Mouse (Mus musculus): ENCODE measurements around the gene Nav2. TPM values are rescaled to one million over a fixed set of nuclear protein-coding genes. Genes with fewer than 3 reads are reported as not detected.

Nav2 gene
- total and polyA plus RNA-seq, 3 experiments = 2.0 to 2.7 TPM; not detected in 1

GRCm38 (mm10) chr7:49277685-49278084, 369.2 kb downstream of the Nav2 start:
- Histone ChIP-seq H3K9me3 (replicated peaks; ENCODE audit: insufficient read depth, low read length) (no peaks in the 10 kb centered on the region), H3K36me3 (ENCODE audit: control insufficient read depth in 1 of 2, insufficient read depth in 2 of 2, low read length in 2 of 2) (peaks cover 0 to 25% of the 10 kb centered on the region in 2 experiments; a peak in 2 of 4 replicates), H3K27ac (ENCODE audit: control insufficient read depth, low read depth, low read length) (no peak overlapping the region), H3K4me3 (ENCODE audit: control insufficient read depth in 1 of 2, insufficient read depth in 1 of 2, low read depth in 2 of 2, low read length in 2 of 2) (no peak overlapping the region), H3K79me2 (ENCODE audit: control insufficient read depth, insufficient read depth, low read length, poor library complexity) (no peaks in the 10 kb centered on the region), H3K4me1 (ENCODE audit: control insufficient read depth in 1 of 2, insufficient read depth in 2 of 2, low read length in 2 of 2) (peaks cover 12 to 29% of the 10 kb centered on the region in 2 experiments), H3K27me3 (ENCODE audit: control insufficient read depth in 1 of 2, insufficient read depth in 2 of 2, low read length in 2 of 2) (no peaks in the 10 kb centered on the region), H3K9ac (ENCODE audit: control insufficient read depth, low read depth, low read length, poor library complexity, severe bottlenecking) (no peak overlapping the region)
- no peak for DNase-seq (ENCODE audit: low read depth, low spot score)
- TF ChIP-seq SMC3 (IDR thresholded peaks at IDR 0.05; ENCODE audit: low read depth, low read length) (no peak), MAZ (IDR thresholded peaks at IDR 0.05; ENCODE audit: low read depth, low read length) (no peak), POLR2AphosphoS2 (IDR thresholded peaks at IDR 0.05; ENCODE audit: low read length) (no peak), HCFC1 (IDR thresholded peaks at IDR 0.05; ENCODE audit: low read depth, low read length) (no peak), MYC (IDR thresholded peaks at IDR 0.05; ENCODE audit: low read depth, low read length) (no peak), ZMIZ1 (IDR thresholded peaks at IDR 0.05; ENCODE audit: low read depth, low read length) (no peak), POLR2A (IDR thresholded peaks at IDR 0.05; ENCODE audit: control insufficient read depth in 1 of 2, insufficient read depth in 1 of 2, low read depth in 1 of 2, low read length in 2 of 2, poor library complexity in 1 of 2) (no peak), GABPA (IDR thresholded peaks at IDR 0.05; ENCODE audit: low read depth, low read length) (no peak), EP300 (IDR thresholded peaks at IDR 0.05; ENCODE audit: low read depth in 1 of 2, low read length in 2 of 2) (no peak), RCOR1 (IDR thresholded peaks at IDR 0.05; ENCODE audit: low read depth, low read length) (no peak), BHLHE40 (IDR thresholded peaks at IDR 0.05; ENCODE audit: borderline replicate concordance, low read depth, low read length) (no peak), MAX (IDR thresholded peaks at IDR 0.05; ENCODE audit: low read length) (no peak), ZKSCAN1 (IDR thresholded peaks at IDR 0.05; ENCODE audit: low read depth, low read length) (no peak)

- Histone ChIP-seq H3K27ac (ENCODE audit: control insufficient read depth, low read depth, low read length) (no peak overlapping the region), H3K36me3 (ENCODE audit: control insufficient read depth in 1 of 2, insufficient read depth in 2 of 2, low read length in 2 of 2) (peaks cover 0 to 18% of the 10 kb centered on the region in 2 experiments; a peak in 2 of 4 replicates), H3K9ac (ENCODE audit: control insufficient read depth, low read depth, low read length, poor library complexity, severe bottlenecking) (no peak overlapping the region), H3K79me2 (ENCODE audit: control insufficient read depth, insufficient read depth, low read length, poor library complexity) (no peaks in the 10 kb centered on the region), H3K4me3 (ENCODE audit: control insufficient read depth in 1 of 2, insufficient read depth in 1 of 2, low read depth in 2 of 2, low read length in 2 of 2) (no peak overlapping the region), H3K27me3 (ENCODE audit: control insufficient read depth in 1 of 2, insufficient read depth in 2 of 2, low read length in 2 of 2) (no peaks in the 10 kb centered on the region), H3K4me1 (ENCODE audit: control insufficient read depth in 1 of 2, insufficient read depth in 2 of 2, low read length in 2 of 2) (peaks cover 10 to 21% of the 10 kb centered on the region in 2 experiments), H3K9me3 (replicated peaks; ENCODE audit: insufficient read depth, low read length) (no peaks in the 10 kb centered on the region)
- DNase-seq (ENCODE audit: low read depth, low spot score) = no peak
- TF ChIP-seq JUND (IDR thresholded peaks at IDR 0.05; ENCODE audit: low read depth, low read length) (no peak), UBTF (IDR thresholded peaks at IDR 0.05; ENCODE audit: borderline replicate concordance, insufficient read depth, low read depth, low read length) (no peak), EP300 (IDR thresholded peaks at IDR 0.05; ENCODE audit: low read depth in 1 of 2, low read length in 2 of 2) (no peak), RCOR1 (IDR thresholded peaks at IDR 0.05; ENCODE audit: low read depth, low read length) (no peak), HCFC1 (IDR thresholded peaks at IDR 0.05; ENCODE audit: low read depth, low read length) (no peak), RAD21 (IDR thresholded peaks at IDR 0.05; ENCODE audit: low read depth, low read length) (no peak), MYC (IDR thresholded peaks at IDR 0.05; ENCODE audit: low read depth, low read length) (no peak), CHD2 (IDR thresholded peaks at IDR 0.05; ENCODE audit: low read length) (no peak), NELFE (IDR thresholded peaks at IDR 0.05; ENCODE audit: low read depth, low read length) (no peak), GATA1 (IDR thresholded peaks at IDR 0.05; ENCODE audit: low read depth, low read length) (no peak)
Observed at GRCm38 (mm10) chr7:49278531-49278930, 370.0 kb downstream of the Nav2 start.

All from MEL (cell line).